7 mouse cellular contexts compared by ENCODE assay signal in the genomic region with DNA sequence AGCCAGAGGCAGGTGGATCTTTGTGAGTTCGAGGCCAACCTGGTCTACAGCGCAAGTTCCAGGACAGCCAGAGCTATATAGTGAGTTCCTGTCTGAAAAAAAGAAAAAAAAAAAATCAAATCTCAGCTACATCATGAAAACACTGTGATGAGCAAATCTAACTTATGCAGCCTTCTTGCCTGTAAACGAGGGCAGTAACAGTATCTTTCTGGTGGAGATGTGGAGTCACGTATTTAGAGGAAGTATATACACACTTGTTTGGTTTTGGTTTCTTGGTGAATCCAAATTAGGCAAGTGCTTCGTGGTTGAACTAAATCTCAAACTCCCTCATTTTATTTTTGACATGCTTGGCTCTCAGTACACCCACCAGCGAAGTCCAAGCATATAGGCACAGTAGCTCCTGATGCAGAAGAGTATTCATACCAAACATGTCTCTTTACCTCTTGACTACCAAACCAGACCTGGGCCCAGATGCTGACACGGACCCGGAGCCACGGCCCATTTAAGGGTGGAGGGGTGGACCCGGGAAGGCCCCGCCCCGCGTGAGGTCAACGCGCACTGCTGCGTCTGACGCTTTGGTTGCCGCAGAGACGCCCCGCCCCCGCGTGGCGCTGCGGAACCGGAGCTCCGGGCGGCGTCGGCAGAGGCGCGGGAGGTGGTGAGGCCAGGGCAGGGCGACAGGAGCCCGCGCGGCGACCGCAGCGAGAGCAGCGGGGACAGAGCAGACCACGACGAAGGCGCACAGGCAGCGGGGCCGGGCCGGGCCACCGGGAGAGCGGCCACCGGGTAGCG. TPM values are rescaled to one million over a fixed set of nuclear protein-coding genes. Genes with fewer than 3 reads are reported as not detected.
DNase-seq lines count a peak whose midpoint lies in the region; ATAC-seq lines count a peak whose summit lies in the region.

Gene Pitpna (plus strand): TSS at position 605 of the 792 bp plus-strand sequence.

- H3K9me3 ChIP-seq in intestine, embryonic 15.5 days: no peaks in the 10 kb centered on the region
- no peaks in the 10 kb centered on the region for H3K9me3 ChIP-seq in midbrain, embryonic 10.5 days (replicated peaks)

- H3K4me1 ChIP-seq in intestine, embryonic 15.5 days (replicated peaks): peaks cover 16% of the 10 kb centered on the region
- H3K4me1 ChIP-seq in midbrain, embryonic 10.5 days: peaks cover 32% of the 10 kb centered on the region

- ATAC-seq in intestine, embryonic 15.5 days: peak; percentile 87

- peak within 1 kb of the TSS; percentile 86 for H3K4me2 ChIP-seq in intestine, embryonic 15.5 days (replicated peaks)

- intact Hi-C loops in gastrocnemius, postnatal 36 days (cut with DNase I): no loop called here
- intact Hi-C loops in left cerebral cortex, postnatal 25 days (cut with DNase I): no loop called here

- peak within 1 kb of the TSS; percentile 97 for H3K9ac ChIP-seq in intestine, embryonic 15.5 days

- 0 out of 2 replicates have a peak, but pooled peaks cover 8% of the 10 kb centered on the region for H3K36me3 ChIP-seq in intestine, embryonic 15.5 days
- peaks cover 20% of the 10 kb centered on the region for H3K36me3 ChIP-seq in midbrain, embryonic 10.5 days

- no peaks in the 10 kb centered on the region for H3K27me3 ChIP-seq in intestine, embryonic 15.5 days (replicated peaks)
- no peaks in the 10 kb centered on the region for H3K27me3 ChIP-seq in midbrain, embryonic 10.5 days (ENCODE audit: low read depth, poor library complexity, severe bottlenecking)

- DNase-seq in adrenal gland, adult 18-20 months (ENCODE audit: low spot score in 2 of 2): peak; percentile 97 to 98
- DNase-seq in embryo, embryonic 11 days: peak; percentile 97
- DNase-seq in gastrocnemius, postnatal 36 days: peak; percentile 92 to 96
- DNase-seq in left cerebral cortex, postnatal 25 days (ENCODE audit: low spot score in 2 of 2): peak; percentile 97 to 98
- peak; percentile 91 for DNase-seq in midbrain, embryonic 10.5 days (ENCODE audit: low spot score)
- peak; percentile 94 for DNase-seq in right cerebral cortex, postnatal 4 days

- H3K4me3 ChIP-seq in intestine, embryonic 15.5 days (replicated peaks): peak within 1 kb of the TSS; percentile 97
- H3K4me3 ChIP-seq in midbrain, embryonic 10.5 days: peak within 1 kb of the TSS; percentile 69

- H3K27ac ChIP-seq in intestine, embryonic 15.5 days: peak within 1 kb of the TSS; percentile 86
- H3K27ac ChIP-seq in midbrain, embryonic 10.5 days (replicated peaks): peak within 1 kb of the TSS; percentile 92

- WGBS in intestine, embryonic 15.5 days: 4% methylated on average over 49 of the region's 49 CpGs
- 6% methylated on average over 49 of the region's 49 CpGs for WGBS in midbrain, embryonic 10.5 days

RNA-seq across cellular contexts. Expression of gene Pitpna, which starts in this region (rescaled TPM):
- total RNA-seq in adrenal gland, adult 18-20 months (2021): 100 to 1,000 TPM; 152 to 175 TPM
- total RNA-seq in gastrocnemius, postnatal 36 days (2021): 100 to 1,000 TPM; 186 to 223 TPM
- polyA plus RNA-seq in intestine, embryonic 15.5 days (2015; fragmentation: Nextera tagmentation; extraction: Ambion mirVana): 92.3 and 102 TPM in 2 replicates
- 100 to 1,000 TPM; 330 to 346 TPM for total RNA-seq in left cerebral cortex, postnatal 25 days (2021)
- 63.4 and 65.5 TPM in 2 replicates for polyA plus RNA-seq in midbrain, embryonic 10.5 days (2016; fragmentation: Nextera tagmentation; extraction: Ambion mirVana)

Comparison
In these comparisons a context has a peak if more than half of its experiments do, and no peak if none do; other contexts are left out.
1. Peak in every context shown above with its lines: DNase-seq, ATAC-seq, H3K4me3 ChIP-seq and H3K27ac ChIP-seq.